Mouse (Mus musculus) urinary bladder, adult 18-20 months (tissue): ENCODE results near the gene Cmc2.

Source experiments
- DNase-seq, 2 experiments: peaks; one replicate each; pipeline ENCODE4 v3.0.0; 2022; ENCODE audit warnings: low spot score in 2 of 2, mixed read lengths in 2 of 2

Cmc2 gene

DNA sequence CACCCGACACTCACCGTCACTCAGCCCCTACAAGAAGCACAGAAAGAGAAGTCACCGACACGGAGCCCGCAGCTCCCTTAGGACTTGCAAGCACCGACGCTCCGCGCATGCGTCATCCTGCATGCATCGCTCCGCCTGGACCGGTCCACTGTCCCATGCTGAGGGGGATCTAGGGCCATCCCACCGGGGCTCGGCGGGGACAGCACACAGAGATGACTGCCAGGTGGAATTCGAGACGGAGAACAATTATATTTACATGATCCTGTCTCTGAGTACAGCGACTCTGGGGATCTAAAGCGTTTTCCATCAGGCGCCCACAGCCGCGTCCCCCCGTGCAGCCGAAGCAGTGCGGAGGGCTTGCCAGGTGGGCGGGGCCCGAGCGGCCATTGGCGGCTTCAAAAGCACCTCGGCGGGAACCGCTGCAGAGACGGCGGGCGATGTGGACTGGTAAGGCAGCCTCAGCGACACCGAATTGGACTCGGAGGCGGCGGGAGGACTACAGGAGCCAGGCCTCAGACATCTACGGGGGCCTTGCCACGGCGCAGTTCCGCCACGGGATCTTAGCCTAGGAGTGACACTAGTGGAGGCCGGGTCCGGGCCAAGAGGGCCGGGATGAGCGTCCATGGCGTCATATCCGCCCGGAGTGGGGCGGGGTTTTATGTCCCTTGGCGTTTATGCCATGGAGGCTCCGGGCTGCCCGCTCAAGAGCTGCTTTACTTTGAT is at the start of gene Cmc2, which contains the start of gene Cenpn:
Cmc2 (minus strand) TSS at position 119 of the 723 bp plus-strand sequence.
Cenpn (plus strand) TSS at position 394 of the 723 bp plus-strand sequence.
- DNase-seq: peak; percentile 82 to 93

DNA sequence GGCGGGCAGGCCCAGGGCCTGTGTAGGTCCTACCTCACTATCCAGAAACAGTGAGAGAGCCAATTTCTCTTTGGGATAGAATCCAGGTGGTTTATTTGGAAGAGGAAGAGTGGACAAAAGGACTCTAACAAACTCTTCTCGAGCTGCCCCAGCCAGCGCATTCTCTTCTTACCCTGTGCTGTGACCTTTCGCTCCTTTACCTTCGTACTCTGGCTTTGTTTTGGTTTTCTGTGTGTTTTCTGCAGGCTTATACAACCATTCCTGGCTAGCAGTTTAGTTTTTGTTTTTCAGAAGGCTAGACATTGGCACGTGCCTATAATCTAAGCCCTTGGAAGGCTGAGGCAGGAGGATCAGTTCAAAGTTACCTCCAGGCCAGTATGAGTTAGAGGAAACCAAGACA is 48.3 kb upstream of the Cmc2 start:
- DNase-seq: no peak

DNA sequence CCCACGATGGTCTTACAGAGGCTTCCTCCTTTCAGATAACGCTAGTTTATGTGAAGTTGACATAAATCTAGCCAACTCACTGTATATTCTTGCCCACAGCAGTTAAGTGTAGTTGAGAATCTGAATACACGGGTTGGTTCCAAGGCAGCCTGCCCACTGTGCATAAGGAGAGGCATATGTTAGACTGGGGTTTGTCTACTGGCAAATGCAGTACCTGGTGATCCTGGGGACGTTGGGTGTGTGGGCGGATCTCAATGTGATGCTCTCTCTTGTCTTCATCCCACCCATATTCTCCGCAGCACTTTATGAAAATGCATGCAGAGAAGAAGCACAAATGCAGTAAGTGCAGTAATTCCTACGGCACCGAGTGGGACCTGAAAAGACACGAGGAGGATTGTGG is 33.2 kb upstream of the Cmc2 start:
- no peak for DNase-seq

DNA sequence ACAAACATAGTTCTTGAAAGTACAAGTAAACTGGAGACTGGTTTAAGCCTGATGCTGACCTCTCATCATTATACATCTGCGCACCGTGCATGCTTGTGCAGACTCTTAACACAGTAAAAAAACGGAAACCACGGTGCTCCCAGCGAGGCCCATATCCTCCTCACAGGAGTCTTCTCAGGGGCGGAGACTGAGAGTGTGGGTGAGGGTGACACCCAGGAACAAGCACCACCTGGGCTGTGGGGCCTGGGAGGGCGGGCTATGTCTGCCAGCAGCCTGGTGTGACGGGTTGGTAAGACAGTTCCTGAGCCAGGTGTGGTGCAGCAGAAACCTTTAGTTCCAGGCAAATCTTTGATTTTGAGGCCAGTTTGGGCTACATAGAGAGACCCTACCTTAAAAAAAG is 31.2 kb upstream of the Cmc2 start:
- DNase-seq: no peak

DNA sequence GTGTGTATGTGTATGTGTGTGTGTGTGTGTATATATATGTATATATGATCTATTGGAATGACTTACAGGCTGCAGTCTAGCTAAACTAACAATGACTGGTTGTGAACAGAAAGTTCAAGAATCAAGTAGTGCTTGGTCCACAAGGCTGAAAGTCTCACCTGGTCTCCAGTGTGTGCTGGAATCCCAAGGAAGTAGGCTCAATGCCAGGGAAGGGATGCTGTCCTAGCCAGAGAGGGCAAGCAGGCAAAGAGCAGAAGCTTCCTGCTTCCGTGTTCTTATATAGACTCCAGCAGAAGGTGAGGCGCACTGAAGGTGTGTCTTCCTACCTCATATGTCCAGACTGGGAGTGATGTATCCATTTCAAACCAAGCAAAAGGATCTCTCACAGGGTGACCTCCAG is 30.5 kb upstream of the Cmc2 start:
- no peak for DNase-seq

DNA sequence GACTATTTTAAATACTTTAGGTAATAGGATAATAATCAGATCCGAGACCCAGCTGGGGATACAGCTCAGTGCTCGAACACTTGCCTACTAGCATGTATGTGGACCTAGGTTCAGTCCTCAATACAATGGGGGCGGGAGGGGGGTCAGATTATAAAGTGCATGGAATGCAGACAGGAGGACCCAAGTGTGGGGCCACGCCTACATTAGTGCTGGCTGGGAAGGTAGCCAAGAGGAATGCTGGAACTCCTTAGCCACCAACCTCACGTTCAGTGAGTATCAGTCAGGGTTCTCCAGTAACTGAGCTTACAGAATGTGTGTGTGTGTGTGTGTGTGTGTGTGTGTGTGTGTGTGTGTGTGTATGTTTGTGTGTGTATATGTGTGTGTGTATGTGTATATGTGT is 30.1 kb upstream of the Cmc2 start:
- no peak for DNase-seq

DNA sequence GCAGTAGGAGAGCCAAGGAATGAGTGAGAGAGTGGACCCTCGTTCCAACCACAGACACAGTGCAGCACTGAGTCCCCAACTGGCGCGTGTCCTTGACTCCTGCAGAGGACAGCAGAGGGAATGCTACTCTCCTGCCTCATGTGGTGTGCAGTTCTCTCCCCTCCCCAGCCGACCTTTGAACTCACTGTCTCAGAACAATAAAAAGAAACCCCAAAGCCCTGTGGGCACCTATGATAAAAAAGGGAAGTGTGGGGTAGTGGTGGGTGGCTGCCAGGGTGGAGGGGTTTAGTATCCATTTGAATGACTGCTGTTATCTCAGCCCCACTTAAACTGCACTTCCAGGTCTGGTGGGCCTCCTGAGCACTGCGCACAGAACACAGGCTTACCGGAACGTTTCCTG is 26.3 kb upstream of the Cmc2 start:
- DNase-seq: no peak

DNA sequence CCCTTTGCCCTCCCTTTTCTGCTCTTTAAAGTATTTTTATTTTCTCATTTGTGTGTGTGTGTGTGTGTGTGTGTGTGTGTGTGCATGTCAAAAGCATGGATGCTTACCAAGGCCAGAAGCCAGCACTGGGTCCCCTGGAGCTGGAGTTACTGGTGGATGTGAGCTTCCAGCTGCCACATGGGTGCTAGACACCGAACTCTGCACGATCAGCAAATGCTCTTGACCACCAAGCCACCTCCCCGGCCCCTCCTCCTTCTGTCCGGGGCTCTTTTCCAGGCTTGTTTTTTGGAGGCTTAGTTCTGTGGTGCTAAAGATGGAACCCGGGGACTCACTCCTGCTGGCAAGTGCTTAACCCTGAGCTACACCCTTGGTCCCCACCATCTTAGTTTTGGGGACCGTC is 25.6 kb upstream of the Cmc2 start:
- DNase-seq: no peak

DNA sequence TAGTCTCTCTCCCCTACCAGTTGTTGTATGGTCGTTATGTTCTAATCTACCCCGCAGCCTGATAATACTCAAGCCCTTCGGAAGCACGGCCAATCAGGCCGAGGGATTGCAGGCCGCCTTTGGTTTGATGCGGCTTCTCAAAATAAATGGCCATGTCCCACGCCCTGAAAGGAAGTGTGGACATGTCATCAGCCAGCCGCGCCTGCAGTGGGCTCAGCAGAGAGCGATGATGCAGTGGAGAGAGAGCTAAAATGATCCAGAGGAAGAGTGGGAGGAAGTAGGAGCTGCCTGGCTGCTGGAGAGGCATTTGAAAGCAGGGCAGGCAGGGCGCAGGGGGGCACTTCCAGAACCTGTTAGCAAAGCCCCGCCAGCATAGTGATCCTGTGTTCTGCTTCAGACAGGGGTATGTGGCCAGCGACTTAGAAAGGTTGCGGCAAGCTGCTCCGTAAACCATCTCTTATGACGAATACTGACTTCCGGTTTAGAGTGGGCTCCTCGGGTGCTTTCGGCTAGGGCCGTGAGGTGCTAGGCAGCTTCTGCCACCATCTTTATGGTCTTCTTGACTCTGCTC is 25.1 kb upstream of the Cmc2 start:
- DNase-seq: no peak

DNA sequence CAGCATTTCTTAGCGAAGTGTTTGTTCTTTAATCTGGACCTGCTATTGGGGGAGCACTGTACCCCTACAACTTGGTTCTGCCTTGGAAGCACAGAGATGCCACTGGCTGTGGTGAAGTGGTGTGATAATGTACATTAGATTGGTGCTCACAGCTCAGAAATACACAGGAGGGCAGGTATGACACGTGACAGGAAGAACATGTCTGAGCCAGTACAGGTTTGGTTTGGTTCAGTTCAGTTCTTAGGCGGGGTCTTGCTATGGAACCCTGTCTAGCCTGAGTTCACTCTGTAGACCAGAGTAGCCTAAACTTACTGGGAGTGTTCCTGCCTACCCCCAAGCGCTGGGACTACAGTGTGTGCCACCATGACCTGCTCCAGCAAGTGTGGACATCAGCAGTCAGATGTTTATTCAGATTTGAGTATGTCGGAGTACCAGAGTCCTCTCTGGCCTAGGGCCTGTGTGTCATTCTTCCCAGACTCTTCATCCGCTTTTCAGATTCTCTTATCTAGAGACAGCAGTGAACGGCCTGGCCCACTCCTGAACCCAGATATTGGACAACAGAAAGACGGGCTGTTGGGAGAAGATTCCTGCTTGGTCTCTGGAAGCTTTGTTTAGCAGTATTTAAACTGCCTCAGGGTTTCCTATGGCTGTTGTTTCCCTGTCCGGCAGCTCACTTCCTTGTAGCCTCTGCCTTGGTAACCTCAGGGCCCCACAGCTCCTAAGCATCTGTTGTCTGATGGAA is 24.1 kb upstream of the Cmc2 start:
- DNase-seq: no peak

DNA sequence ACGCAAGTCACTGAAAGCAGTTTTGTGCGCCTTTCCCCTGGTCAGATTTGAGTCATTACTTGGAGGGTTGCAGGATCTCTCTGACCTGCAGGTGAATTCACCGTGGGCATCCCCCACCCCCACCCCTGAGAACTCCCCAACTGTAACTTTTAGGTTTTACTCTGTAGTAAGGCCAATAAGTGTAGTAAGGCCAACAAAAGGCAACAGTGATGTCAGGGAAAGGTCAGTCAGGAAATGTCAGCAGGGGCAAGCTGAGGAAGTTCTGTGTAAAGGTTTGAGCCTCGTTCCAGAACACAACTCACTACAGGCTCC is 23.1 kb upstream of the Cmc2 start:
- DNase-seq: no peak

DNA sequence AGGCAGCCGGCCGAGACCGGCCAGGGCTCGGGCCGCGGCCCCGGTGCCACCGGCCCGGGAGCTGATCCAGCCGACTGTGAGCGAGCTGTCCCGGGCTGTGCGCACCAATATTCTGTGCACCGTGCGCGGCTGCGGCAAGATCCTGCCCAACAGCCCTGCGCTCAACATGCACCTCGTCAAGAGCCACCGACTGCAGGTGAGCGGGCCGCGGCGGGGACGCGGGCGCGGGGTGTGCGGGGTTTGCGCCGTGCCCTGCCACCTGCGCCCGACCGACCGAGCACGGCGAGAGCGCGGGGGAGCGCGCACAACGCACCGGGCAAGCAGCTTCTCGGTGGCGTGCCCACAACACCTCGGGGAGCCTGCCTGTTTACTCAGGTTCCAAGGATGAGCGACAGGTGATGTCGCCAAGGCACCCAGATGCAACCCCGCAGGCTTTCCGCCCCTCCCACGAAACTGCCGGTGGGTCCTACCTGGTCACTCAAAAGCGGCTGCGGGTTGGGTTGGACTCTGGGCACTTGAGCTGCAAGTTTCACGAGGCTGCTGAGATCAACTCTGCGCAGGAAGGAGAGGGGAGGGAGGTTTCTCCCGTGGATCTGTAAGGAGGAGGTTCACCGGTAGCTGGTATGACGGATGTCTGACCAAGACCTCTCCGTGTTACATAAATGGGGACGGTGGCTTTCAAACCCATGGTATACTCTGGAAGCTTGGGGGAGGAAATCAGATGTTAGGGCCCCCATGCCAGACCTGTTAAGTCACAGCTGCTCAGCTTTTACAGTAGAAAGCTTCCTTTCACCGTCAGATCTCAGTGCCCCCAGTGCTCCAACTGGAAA is 22.5 kb upstream of the Cmc2 start:
- DNase-seq: peak in 1 of 2 experiments; percentile 41

DNA sequence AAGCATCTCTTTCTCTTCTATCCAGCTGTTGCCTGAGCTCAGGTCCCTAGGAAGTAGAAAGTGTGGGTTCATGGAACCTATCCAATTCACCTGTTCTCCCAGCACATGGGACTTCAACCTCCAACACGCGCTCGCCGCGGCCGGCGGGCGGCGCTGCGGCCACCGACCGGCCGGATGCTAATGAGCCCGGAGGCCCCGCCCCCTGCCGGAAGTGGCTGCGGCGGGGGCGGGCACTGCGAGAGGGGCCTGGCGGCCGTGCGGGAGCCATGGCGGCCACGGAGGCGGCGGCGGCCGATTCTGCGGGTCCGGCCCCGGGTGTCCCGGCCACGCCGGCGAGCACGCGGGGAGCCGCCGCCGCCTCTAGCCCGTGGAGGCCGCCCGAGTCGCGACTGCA is 21.9 kb upstream of the Cmc2 start, which contains the start of gene Atmin:
Atmin (plus strand) TSS at position 233 of the 394 bp plus-strand sequence.
- peak; percentile 73 to 76 for DNase-seq

DNA sequence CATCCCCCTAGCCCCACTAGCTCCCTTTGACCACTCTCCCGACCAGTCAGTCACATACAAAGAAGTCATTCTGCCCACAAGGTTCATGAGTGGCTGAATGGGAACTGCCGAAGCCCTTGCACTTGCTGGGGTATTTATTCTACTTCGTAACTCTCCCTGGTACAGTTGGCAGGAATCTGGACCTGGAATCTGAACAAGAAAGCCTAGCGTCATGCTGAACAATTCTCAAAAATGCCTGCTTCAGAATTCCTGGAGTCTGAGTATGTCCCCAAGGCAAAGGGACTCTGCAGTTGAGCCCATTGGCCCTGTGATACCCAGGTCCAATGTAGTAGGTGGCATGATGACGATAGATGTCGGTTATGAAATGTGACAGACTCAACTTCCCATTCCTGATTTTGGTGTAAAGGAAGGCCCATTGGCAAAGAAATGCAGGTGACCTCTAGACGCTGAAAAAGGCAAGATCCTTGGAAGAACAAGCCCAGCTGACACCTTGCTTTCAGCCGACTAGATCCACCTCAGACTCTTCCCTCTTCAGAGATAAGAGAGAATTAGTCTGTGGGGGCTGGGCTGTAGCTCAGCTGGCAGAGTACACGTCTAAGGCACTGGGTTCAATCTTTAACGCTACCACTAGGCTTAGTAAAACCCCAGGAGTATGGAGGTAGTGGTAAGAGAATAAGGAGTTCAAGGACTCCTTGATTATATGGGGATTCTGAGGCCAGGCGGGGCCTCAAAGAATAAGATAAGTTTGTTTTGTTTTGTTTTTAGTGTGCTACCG is 21.2 kb upstream of the Cmc2 start:
- DNase-seq: no peak

DNA sequence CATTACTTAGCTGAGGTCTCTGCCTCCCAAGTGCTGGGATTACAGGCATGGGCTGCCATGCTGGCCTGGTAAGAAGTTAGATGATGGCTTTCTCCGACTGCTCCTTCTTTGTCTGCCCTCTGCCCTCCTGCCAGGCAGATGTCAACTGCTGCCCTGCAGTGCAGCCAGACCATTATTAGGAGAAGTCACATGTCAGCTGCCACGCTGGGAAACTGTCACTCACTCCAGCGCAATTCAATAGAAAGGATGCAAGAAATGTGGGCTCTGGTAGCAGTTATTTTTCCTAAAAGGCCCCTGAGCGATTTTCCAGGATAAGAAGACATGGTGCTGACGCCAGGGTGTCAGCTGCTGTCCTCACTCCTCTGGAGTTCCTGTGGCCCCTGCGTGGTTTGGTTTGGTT is 14.3 kb upstream of the Cmc2 start:
- no peak for DNase-seq

DNA sequence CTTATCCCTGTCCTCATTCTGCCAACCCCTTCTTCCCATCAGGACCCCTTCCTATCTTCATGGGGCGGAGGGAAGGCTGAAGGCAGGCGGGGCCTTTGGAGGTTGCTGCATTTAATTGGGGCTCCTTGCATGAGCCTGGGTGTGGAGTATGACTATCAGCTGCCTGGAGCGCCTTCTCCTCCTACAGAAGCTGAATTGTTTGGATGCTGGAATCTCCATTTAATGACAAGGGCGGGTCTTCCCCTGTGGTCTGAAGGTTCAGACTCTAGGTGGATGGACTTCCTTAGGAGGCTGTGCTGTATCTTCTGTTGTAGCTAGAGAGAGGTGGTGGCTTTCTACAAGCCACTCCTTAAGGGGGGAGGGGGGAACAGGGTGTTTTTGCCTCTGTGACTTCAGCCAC is 13.7 kb upstream of the Cmc2 start:
- DNase-seq: no peak

DNA sequence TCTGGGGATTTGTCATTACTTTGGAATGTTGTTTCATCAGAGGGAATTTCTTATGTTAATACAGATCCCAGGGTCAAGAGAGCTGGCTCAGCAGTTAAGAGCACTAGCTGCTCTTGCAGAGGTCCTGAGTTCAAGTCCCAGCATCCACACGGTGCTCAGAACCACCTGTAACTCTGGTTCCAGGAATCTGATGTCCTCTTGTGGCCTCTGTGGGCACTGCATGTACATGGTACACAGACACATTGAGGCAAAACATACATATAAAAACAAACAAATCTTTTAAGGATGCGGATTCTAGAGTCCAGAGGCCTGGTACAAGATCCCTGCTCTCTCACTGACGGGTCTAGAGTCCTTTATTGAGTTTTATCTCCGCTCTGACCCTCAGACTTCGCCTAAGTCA is 7.3 kb upstream of the Cmc2 start:
- no peak for DNase-seq

DNA sequence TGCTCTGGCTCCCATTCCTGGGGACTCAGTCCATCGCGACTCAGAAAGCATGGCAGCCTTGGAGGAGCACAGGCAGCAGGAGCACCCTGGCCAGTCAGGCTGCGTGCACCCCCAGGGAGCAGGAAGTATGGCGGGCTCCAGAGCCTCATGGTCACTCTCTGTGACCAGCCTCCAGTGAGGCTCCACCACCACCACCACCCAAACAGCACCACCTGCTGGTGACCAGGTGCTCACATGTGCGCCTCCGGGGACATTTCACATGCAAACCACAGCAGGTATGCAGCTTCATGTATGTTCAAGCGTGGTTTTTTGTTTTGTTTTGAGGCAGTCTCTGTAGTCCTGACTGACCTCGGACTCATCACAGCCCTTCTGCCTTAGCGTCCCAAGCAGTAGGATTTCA is 6.6 kb upstream of the Cmc2 start:
- no peak for DNase-seq

DNA sequence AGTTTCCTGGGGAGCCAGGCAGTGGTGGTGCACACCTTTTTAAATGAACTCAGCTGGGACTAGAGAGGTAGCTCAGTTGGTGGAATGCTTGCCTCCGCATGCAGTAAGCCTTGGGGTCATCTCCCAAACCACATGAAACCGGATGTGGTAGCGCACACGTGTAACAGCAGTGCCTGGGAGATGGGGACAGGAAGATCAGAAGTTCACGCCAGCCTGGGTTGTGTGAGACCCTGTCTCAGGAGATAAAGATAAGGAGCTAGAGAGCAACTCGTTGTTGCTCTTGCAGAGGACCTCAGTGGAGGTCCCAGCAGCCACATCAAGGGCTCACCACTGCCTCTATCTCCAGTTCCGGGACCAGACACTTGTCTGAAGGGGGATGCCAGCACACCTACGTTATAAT is 2.3 kb upstream of the Cmc2 start:
- no peak for DNase-seq

DNA sequence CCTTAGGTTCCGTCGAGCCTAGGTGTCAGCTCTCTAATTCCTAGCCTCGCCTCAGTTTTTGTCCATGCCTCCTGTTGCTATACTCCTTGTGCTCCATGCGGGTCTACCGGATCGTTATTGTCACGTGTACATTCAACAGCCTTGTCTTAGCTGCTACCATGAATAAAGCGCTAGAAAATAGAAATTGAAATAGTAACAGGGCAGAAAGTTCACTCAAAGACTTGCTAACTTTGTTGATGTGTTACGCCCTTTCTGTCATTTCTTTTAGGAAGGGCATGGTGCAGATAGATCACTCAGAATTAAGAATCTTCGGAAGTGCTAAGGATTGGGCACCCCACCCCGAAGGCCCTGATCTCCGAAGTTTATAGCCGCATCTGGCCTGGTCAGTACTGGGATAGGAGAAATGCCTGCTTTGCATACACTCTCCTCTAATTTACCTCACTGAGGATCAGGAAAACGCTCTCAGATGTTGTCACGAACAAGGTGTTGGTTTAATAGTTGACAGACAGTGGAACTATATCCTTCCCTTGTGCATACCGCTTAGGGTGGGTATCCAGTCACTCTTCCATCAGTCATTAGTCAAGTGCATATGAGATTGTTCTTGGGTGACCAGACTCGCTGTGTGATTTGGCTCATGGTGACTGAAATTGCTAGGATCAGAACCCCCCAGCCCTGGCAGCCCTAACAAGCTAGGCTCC is 954 bp upstream of the Cmc2 start:
- DNase-seq: no peak

DNA sequence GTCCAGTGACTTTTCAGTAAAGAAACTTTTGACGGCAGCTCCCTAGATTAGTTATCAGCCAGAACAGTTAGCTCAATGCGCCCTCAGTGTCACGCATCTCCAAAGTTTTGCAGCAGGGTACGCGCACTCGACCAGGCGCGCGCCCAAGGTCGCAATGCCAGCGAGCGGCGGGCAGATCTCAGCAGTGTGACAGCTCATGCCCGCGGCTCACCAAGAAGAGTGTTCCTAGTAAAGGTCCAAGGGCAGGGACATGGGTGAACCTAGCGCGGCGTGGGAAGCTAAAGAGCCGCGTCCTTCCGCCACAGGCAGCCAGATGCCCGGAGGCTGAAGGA is 284 bp downstream of the Cmc2 start:
- peak in 1 of 2 experiments; percentile 50 for DNase-seq
